Comparison of ENCODE assay signal across 7 mouse cellular contexts in genomic region chr4:65604504-65605150, GRCm38 (mm10). TPM values are rescaled to one million over a fixed set of nuclear protein-coding genes. Genes with fewer than 3 reads are reported as not detected.
DNase-seq lines count a peak whose midpoint lies in the region; ATAC-seq and TF ChIP-seq lines count a peak whose summit lies in the region.

Gene Trim32, plus strand, starts transcription at chr4:65604986.

- H3K4me3 ChIP-seq in intestine, postnatal 0 days (ENCODE audit: low read depth, low read length) = peak within 1 kb of the TSS; percentile 73
- H3K4me3 ChIP-seq in midbrain, embryonic 12.5 days = peak within 1 kb of the TSS; percentile 63
- H3K4me3 ChIP-seq in small intestine, adult 2 months (ENCODE audit: low read depth, low read length) = peak within 1 kb of the TSS; percentile 93

- H3K4me1 ChIP-seq in intestine, postnatal 0 days (replicated peaks; ENCODE audit: control insufficient read depth, insufficient read depth, low read length) = peaks cover 5% of the 10 kb centered on the region; the same call in 1 of the 2 replicates
- peaks cover 24% of the 10 kb centered on the region for H3K4me1 ChIP-seq in midbrain, embryonic 12.5 days
- peaks cover 9% of the 10 kb centered on the region; the same call in 1 of the 2 replicates for H3K4me1 ChIP-seq in small intestine, adult 2 months (ENCODE audit: control insufficient read depth, insufficient read depth, insufficient read length, low read length)

- peak; percentile 96 for DNase-seq in adrenal gland, adult 8-10 months
- peak; percentile 97 for DNase-seq in embryo, embryonic 11.5 days (ENCODE audit: low read depth, low spot score)
- peak; percentile 41 for DNase-seq in gonadal fat pad, adult 2 months (ENCODE audit: low read depth)
- peak; percentile 100 for DNase-seq in left cerebral cortex, postnatal 4 days

- no peak for TF ChIP-seq CTCF in intestine, postnatal 0 days (IDR thresholded peaks at IDR 0.05; ENCODE audit: low read depth)
- no peak for TF ChIP-seq CTCF in small intestine, adult 2 months (IDR thresholded peaks at IDR 0.05; ENCODE audit: extremely low read depth, insufficient read length, insufficient replicate concordance, low read depth, low read length)

- WGBS in intestine, postnatal 0 days = 3% methylated on average over 33 of the region's 33 CpGs
- WGBS in midbrain, embryonic 12.5 days = 4% methylated on average over 33 of the region's 33 CpGs
- 2% methylated on average over 33 of the region's 33 CpGs for WGBS in small intestine, adult 2 months

- peak within 1 kb of the TSS; percentile 58 for H3K9ac ChIP-seq in intestine, postnatal 0 days (ENCODE audit: low read depth, low read length)
- peak within 1 kb of the TSS; percentile 76 for H3K9ac ChIP-seq in midbrain, embryonic 12.5 days (replicated peaks)

- no peaks in the 10 kb centered on the region for H3K36me3 ChIP-seq in intestine, postnatal 0 days (ENCODE audit: control insufficient read depth, insufficient read depth)
- 0 out of 2 replicates have a peak, but pooled peaks cover 4% of the 10 kb centered on the region for H3K36me3 ChIP-seq in midbrain, embryonic 12.5 days
- H3K36me3 ChIP-seq in small intestine, adult 2 months (ENCODE audit: control insufficient read depth, insufficient read depth, low read length) = no peaks in the 10 kb centered on the region

- peak within 1 kb of the TSS; percentile 74 for H3K4me2 ChIP-seq in intestine, postnatal 0 days (replicated peaks; ENCODE audit: low read depth)
- peak within 1 kb of the TSS; percentile 58 for H3K4me2 ChIP-seq in midbrain, embryonic 12.5 days (replicated peaks)

- intact Hi-C loops in left cerebral cortex, postnatal 4 days (cut with DNase I) = no loop called here

- H3K27ac ChIP-seq in intestine, postnatal 0 days (ENCODE audit: low read depth, low read length) = no peak within 1 kb of the TSS
- peak within 1 kb of the TSS; percentile 75 for H3K27ac ChIP-seq in midbrain, embryonic 12.5 days (replicated peaks)
- no peak within 1 kb of the TSS for H3K27ac ChIP-seq in small intestine, adult 2 months (ENCODE audit: insufficient read depth, low read depth, low read length)

- H3K27me3 ChIP-seq in intestine, postnatal 0 days (replicated peaks; ENCODE audit: control insufficient read depth, insufficient read depth, low read length) = no peaks in the 10 kb centered on the region
- H3K27me3 ChIP-seq in midbrain, embryonic 12.5 days = no peaks in the 10 kb centered on the region
- no peaks in the 10 kb centered on the region for H3K27me3 ChIP-seq in small intestine, adult 2 months (ENCODE audit: control insufficient read depth, insufficient read depth, low read length)

- peak; percentile 48 for TF ChIP-seq POLR2A in small intestine, adult 2 months (IDR thresholded peaks at IDR 0.05; ENCODE audit: low read depth, low read length)

- ATAC-seq in intestine, postnatal 0 days = peak; percentile 88
- peak; percentile 98 for ATAC-seq in midbrain, embryonic 12.5 days (ENCODE audit: low FRiP score, low read depth)

- H3K9me3 ChIP-seq in intestine, postnatal 0 days (ENCODE audit: control insufficient read depth) = no peaks in the 10 kb centered on the region
- no peaks in the 10 kb centered on the region for H3K9me3 ChIP-seq in midbrain, embryonic 12.5 days

RNA-seq across cellular contexts. Expression of gene Trim32, which starts in this region (rescaled TPM):
- total RNA-seq in adrenal gland, adult 8-10 months (2022) = 10 to 100 TPM; 35.3 to 45.1 (median 41.8) TPM
- polyA plus RNA-seq in gonadal fat pad, adult 2 months (2012; rRNA removed) = 14.4 and 16.9 TPM in 2 replicates
- 17.3 and 19.8 TPM in 2 replicates for polyA plus RNA-seq in intestine, postnatal 0 days (2015; fragmentation: Nextera tagmentation; extraction: Ambion mirVana)
- total RNA-seq in left cerebral cortex, postnatal 4 days (2021) = 100 to 1,000 TPM; 176 to 193 TPM
- 75.8 and 83.2 TPM in 2 replicates for polyA plus RNA-seq in midbrain, embryonic 12.5 days (2016; fragmentation: Nextera tagmentation; extraction: Ambion mirVana)
- 11.4 and 17.5 TPM in 2 replicates for polyA plus RNA-seq in small intestine, adult 2 months (2012; rRNA removed)

Comparison
In these comparisons a context has a peak if more than half of its experiments do, and no peak if none do; other contexts are left out.
1. DNase-seq: peak in every context shown above with its lines; median percentile 100 in left cerebral cortex, postnatal 4 days; 97 in embryo, embryonic 11.5 days; 96 in adrenal gland, adult 8-10 months; 41 in gonadal fat pad, adult 2 months.